Mouse (Mus musculus): ENCODE results near the gene Smco2. TPM values are rescaled to one million over a fixed set of nuclear protein-coding genes. Genes with fewer than 3 reads are reported as not detected.

The Smco2 gene
- total and polyA plus RNA-seq, 3 experiments = not detected

DNA sequence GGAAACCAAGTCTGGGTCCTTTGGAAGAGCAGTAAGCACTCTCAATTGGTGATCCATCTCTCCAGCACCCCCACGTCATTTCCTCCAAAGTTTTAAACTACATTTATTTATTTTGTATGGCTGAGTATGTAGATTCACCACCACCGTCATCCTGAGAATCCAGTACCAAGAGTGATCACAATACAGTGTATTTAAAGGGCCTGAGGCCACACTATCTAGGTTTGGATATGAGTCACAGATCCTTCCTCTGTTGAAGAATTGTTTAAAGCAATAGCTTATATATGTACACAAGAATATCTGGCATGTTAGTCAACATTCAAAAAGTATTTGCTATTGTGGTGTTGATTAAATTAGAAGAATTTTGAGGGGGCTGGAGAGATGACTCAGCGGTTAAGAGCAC lies 1.6 kb upstream of the Smco2 start:
- no peak overlapping the region for H3K27ac ChIP-seq (ENCODE audit: control insufficient read depth, low read depth, low read length)
- H3K79me2 ChIP-seq (ENCODE audit: control insufficient read depth, insufficient read depth, low read length, poor library complexity) = no peaks in the 10 kb centered on the region
- no peaks in the 10 kb centered on the region for H3K27me3 ChIP-seq (ENCODE audit: control insufficient read depth in 1 of 2, insufficient read depth in 2 of 2, low read length in 2 of 2)
- peaks cover 30 to 51% of the 10 kb centered on the region in 2 experiments for H3K4me1 ChIP-seq (ENCODE audit: control insufficient read depth in 1 of 2, insufficient read depth in 2 of 2, low read length in 2 of 2)
- H3K4me3 ChIP-seq (ENCODE audit: control insufficient read depth in 1 of 2, insufficient read depth in 1 of 2, low read depth in 2 of 2, low read length in 2 of 2) = no peak overlapping the region
- H3K9me3 ChIP-seq (replicated peaks; ENCODE audit: insufficient read depth, low read length) = no peaks in the 10 kb centered on the region
- H3K36me3 ChIP-seq (ENCODE audit: control insufficient read depth in 1 of 2, insufficient read depth in 2 of 2, low read length in 2 of 2) = peaks cover 0 to 44% of the 10 kb centered on the region in 2 experiments; a peak in 2 of 4 replicates
- no peak for TF ChIP-seq ELF1 (IDR thresholded peaks at IDR 0.05; ENCODE audit: low read depth, low read length)
- no peak for TF ChIP-seq MXI1 (IDR thresholded peaks at IDR 0.05; ENCODE audit: low read depth, low read length)
- TF ChIP-seq NRF1 (IDR thresholded peaks at IDR 0.05; ENCODE audit: insufficient read depth, low read depth, low read length, poor library complexity, severe bottlenecking) = no peak
- TF ChIP-seq TCF12 (IDR thresholded peaks at IDR 0.05; ENCODE audit: low read depth, low read length) = no peak
- TF ChIP-seq TAL1 (IDR thresholded peaks at IDR 0.05; ENCODE audit: low read length) = no peak
- no peak for TF ChIP-seq CHD2 (IDR thresholded peaks at IDR 0.05; ENCODE audit: low read length)
- no peak for TF ChIP-seq GABPA (IDR thresholded peaks at IDR 0.05; ENCODE audit: low read depth, low read length)
- TF ChIP-seq POLR2A (IDR thresholded peaks at IDR 0.05; ENCODE audit: control insufficient read depth in 1 of 2, insufficient read depth in 1 of 2, low read depth in 1 of 2, low read length in 2 of 2, poor library complexity in 1 of 2) = no peak
- no peak for TF ChIP-seq TBP (IDR thresholded peaks at IDR 0.05; ENCODE audit: low read depth, low read length)
- TF ChIP-seq MYC (IDR thresholded peaks at IDR 0.05; ENCODE audit: low read depth, low read length) = no peak
- no peak for TF ChIP-seq ZKSCAN1 (IDR thresholded peaks at IDR 0.05; ENCODE audit: low read depth, low read length)
- no peak for TF ChIP-seq ZC3H11A (IDR thresholded peaks at IDR 0.05; ENCODE audit: low read depth, low read length)
- peak; percentile 34 for DNase-seq (ENCODE audit: low read depth, low spot score)
- H3K9ac ChIP-seq (ENCODE audit: control insufficient read depth, low read depth, low read length, poor library complexity, severe bottlenecking) = no peak overlapping the region

DNA sequence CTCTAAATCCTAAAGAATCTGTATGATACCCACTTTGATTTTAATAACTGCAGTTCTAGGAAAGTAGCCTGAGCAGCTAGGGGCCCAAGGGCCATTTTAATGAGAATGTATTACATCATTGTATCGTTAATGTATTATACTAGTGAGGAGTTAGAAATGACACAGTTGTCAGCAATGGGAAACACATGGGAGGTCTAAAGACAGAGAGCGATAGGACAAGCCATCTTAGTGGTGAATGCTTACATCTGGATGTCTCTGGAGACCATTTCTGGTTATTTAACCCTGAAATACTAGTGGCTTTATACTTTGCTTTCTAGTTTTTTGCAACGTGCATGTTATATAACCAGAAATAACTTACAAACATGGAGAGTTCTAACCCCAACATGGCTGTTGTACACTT lies 2.0 kb downstream of the Smco2 start:
- Histone ChIP-seq H3K4me3 (ENCODE audit: control insufficient read depth in 1 of 2, insufficient read depth in 1 of 2, low read depth in 2 of 2, low read length in 2 of 2) (no peak overlapping the region), H3K27me3 (ENCODE audit: control insufficient read depth in 1 of 2, insufficient read depth in 2 of 2, low read length in 2 of 2) (no peaks in the 10 kb centered on the region), H3K9me3 (replicated peaks; ENCODE audit: insufficient read depth, low read length) (no peaks in the 10 kb centered on the region), H3K9ac (ENCODE audit: control insufficient read depth, low read depth, low read length, poor library complexity, severe bottlenecking) (no peak overlapping the region), H3K79me2 (ENCODE audit: control insufficient read depth, insufficient read depth, low read length, poor library complexity) (no peaks in the 10 kb centered on the region), H3K4me1 (ENCODE audit: control insufficient read depth in 1 of 2, insufficient read depth in 2 of 2, low read length in 2 of 2) (peaks cover 20 to 39% of the 10 kb centered on the region in 2 experiments), H3K36me3 (ENCODE audit: control insufficient read depth in 1 of 2, insufficient read depth in 2 of 2, low read length in 2 of 2) (peaks cover 0 to 32% of the 10 kb centered on the region in 2 experiments; a peak in 2 of 4 replicates), H3K27ac (ENCODE audit: control insufficient read depth, low read depth, low read length) (no peak overlapping the region)
- TF ChIP-seq USF2 (IDR thresholded peaks at IDR 0.05; ENCODE audit: borderline replicate concordance in 1 of 2, insufficient read depth in 1 of 2, low read depth in 1 of 2, low read length in 2 of 2) (no peak), MYC (IDR thresholded peaks at IDR 0.05; ENCODE audit: low read depth, low read length) (no peak)
- no peak for DNase-seq (ENCODE audit: low read depth, low spot score)

DNA sequence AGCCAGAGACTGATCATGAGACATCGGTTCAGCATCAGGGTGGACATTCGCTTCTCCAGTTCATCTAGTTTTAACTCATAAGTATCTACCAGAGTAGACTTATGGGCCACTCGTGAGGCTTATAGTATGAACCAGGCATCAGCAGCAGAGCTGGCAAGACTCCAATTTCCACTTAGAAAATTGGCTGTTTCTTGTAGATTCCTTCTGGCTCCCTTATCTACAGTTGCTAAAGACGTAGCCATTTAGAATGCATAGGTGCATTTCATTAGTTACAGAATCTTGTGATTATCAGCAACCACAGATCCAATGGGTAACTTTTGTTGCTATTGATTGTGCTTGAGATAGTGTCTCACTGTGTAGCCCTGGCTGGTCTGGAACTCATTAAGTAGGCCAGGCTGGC lies 2.8 kb downstream of the Smco2 start:
- no peaks in the 10 kb centered on the region for H3K79me2 ChIP-seq (ENCODE audit: control insufficient read depth, insufficient read depth, low read length, poor library complexity)
- peak overlapping the region; percentile 14; the same call in 1 of the 2 replicates for H3K27ac ChIP-seq (ENCODE audit: control insufficient read depth, low read depth, low read length)
- DNase-seq (ENCODE audit: low read depth, low spot score) = peak; percentile 90
- H3K36me3 ChIP-seq (ENCODE audit: control insufficient read depth in 1 of 2, insufficient read depth in 2 of 2, low read length in 2 of 2) = peaks cover 0 to 28% of the 10 kb centered on the region in 2 experiments; a peak in 2 of 4 replicates
- H3K4me3 ChIP-seq (ENCODE audit: control insufficient read depth in 1 of 2, insufficient read depth in 1 of 2, low read depth in 2 of 2, low read length in 2 of 2) = no peak overlapping the region
- H3K4me1 ChIP-seq (ENCODE audit: control insufficient read depth in 1 of 2, insufficient read depth in 2 of 2, low read length in 2 of 2) = peaks cover 18 to 35% of the 10 kb centered on the region in 2 experiments
- H3K27me3 ChIP-seq (ENCODE audit: control insufficient read depth in 1 of 2, insufficient read depth in 2 of 2, low read length in 2 of 2) = no peaks in the 10 kb centered on the region
- H3K9ac ChIP-seq (ENCODE audit: control insufficient read depth, low read depth, low read length, poor library complexity, severe bottlenecking) = no peak overlapping the region
- H3K9me3 ChIP-seq (replicated peaks; ENCODE audit: insufficient read depth, low read length) = no peaks in the 10 kb centered on the region
- TF ChIP-seq ELF1 (IDR thresholded peaks at IDR 0.05; ENCODE audit: low read depth, low read length) = 0 out of 2 replicates have a peak, but pooled peaks have one; percentile 17
- TF ChIP-seq MYC (IDR thresholded peaks at IDR 0.05; ENCODE audit: low read depth, low read length) = 0 out of 2 replicates have a peak, but pooled peaks have one; percentile 36
- TF ChIP-seq E2F4 (IDR thresholded peaks at IDR 0.05; ENCODE audit: borderline replicate concordance, low read depth, low read length) = no peak
- TF ChIP-seq RCOR1 (IDR thresholded peaks at IDR 0.05; ENCODE audit: low read depth, low read length) = peak; percentile 52; the same call in 1 of the 2 replicates
- TF ChIP-seq MAZ (IDR thresholded peaks at IDR 0.05; ENCODE audit: low read depth, low read length) = 0 out of 2 replicates have a peak, but pooled peaks have one; percentile 26
- TF ChIP-seq USF2 (IDR thresholded peaks at IDR 0.05; ENCODE audit: borderline replicate concordance in 1 of 2, insufficient read depth in 1 of 2, low read depth in 1 of 2, low read length in 2 of 2) = no peak
- no peak for TF ChIP-seq MYB (IDR thresholded peaks at IDR 0.05; ENCODE audit: low read depth, low read length)
- peak; percentile 87 to 90 for TF ChIP-seq EP300 (IDR thresholded peaks at IDR 0.05; ENCODE audit: low read depth in 1 of 2, low read length in 2 of 2)
- TF ChIP-seq MEF2A (IDR thresholded peaks at IDR 0.05; ENCODE audit: extremely low read depth, insufficient replicate concordance, low read depth, low read length, poor library complexity, severe bottlenecking) = no peak
- 0 out of 2 replicates have a peak, but pooled peaks have one; percentile 39 for TF ChIP-seq TAL1 (IDR thresholded peaks at IDR 0.05; ENCODE audit: low read length)
- TF ChIP-seq CHD1 (IDR thresholded peaks at IDR 0.05; ENCODE audit: low read depth, low read length) = no peak
- TF ChIP-seq ZKSCAN1 (IDR thresholded peaks at IDR 0.05; ENCODE audit: low read depth, low read length) = no peak
- no peak for TF ChIP-seq POLR2A (IDR thresholded peaks at IDR 0.05; ENCODE audit: control insufficient read depth in 1 of 2, insufficient read depth in 1 of 2, low read depth in 1 of 2, low read length in 2 of 2, poor library complexity in 1 of 2)
- 0 out of 2 replicates have a peak, but pooled peaks have one; percentile 31 for TF ChIP-seq HCFC1 (IDR thresholded peaks at IDR 0.05; ENCODE audit: low read depth, low read length)
- TF ChIP-seq SMC3 (IDR thresholded peaks at IDR 0.05; ENCODE audit: low read depth, low read length) = no peak
- no peak for TF ChIP-seq MAFK (IDR thresholded peaks at IDR 0.05; ENCODE audit: borderline replicate concordance, low read depth, low read length)
